Mouse (Mus musculus) stomach, embryonic 16.5 days (tissue): Measurements from ENCODE around the gene Card19. TPM values are rescaled to one million over a fixed set of nuclear protein-coding genes. Genes with fewer than 3 reads are reported as not detected.
A peak's percentile ranks its signal among the peaks of the same experiment; 100 is the strongest.

Experiments used
- ATAC-seq: fragments of 200-750 bp; cut with Nextera tagmentation; 2 replicates; pipeline ENCODE4 v1.8.0; 2017; ENCODE audit warnings: moderate number of reproducible peaks, moderate TSS enrichment; ENCODE audit not compliant: insufficient read depth, low FRiP score
- H3K27ac ChIP-seq: fragments of 300-500 bp; sonication (generic); 2 replicates; pipeline ENCODE4 v1.5.1; 2014; ENCODE audit warnings: low read length
- H3K27me3 ChIP-seq: fragments of 300-500 bp; sonication (generic); 2 replicates; pipeline ENCODE4 v1.6.1; 2014; ENCODE audit warnings: low read length, control low read depth, mixed read lengths; ENCODE audit not compliant: control insufficient read depth, insufficient read depth
- H3K36me3 ChIP-seq: fragments of 300-500 bp; sonication (generic); 2 replicates; pipeline ENCODE4 v1.6.1; 2014; ENCODE audit warnings: low read length; ENCODE audit not compliant: control insufficient read depth, insufficient read depth
- H3K4me1 ChIP-seq: fragments of 300-500 bp; sonication (generic); 2 replicates; pipeline ENCODE4 v1.6.1; 2014; ENCODE audit warnings: low read length, control low read depth, mixed read lengths; ENCODE audit not compliant: control insufficient read depth, insufficient read depth
- H3K4me2 ChIP-seq: fragments of 300-500 bp; sonication (generic); 2 replicates; pipeline ENCODE4 v1.6.1; 2014; ENCODE audit warnings: low read depth, low read length, mixed read lengths
- H3K4me3 ChIP-seq: fragments of 300-500 bp; sonication (generic); replicated peaks from 2 replicates; pipeline ENCODE4 v1.5.1; 2014; ENCODE audit warnings: mild to moderate bottlenecking, low read length
- H3K9ac ChIP-seq: fragments of 300-500 bp; sonication (generic); 2 replicates; pipeline ENCODE4 v1.6.1; 2014; ENCODE audit warnings: low read length
- H3K9me3 ChIP-seq: fragments of 300-500 bp; sonication (generic); replicated peaks from 2 replicates; pipeline ENCODE4 v1.6.1; 2016; ENCODE audit warnings: low read length, control low read depth; ENCODE audit not compliant: control insufficient read depth
- WGBS: fragments of 180-500 bp; shearing (Covaris S2); extraction: QIAGEN DNeasy Blood & Tissue Kit; methylation state at CpG from one replicate; pipeline ENCODE4 v1.1.7; 2014; 5-methylcytosine and 5-hydroxymethylcytosine counted together
- polyA plus RNA-seq: library from polyadenylated mRNA; unstranded; fragments of >200 nt; fragmentation: Nextera tagmentation; extraction: Ambion mirVana; gene quantifications from 2 replicates; pipeline ENCODE4 v1.2.1, GENCODE M21; 2015

The Card19 gene
- polyA plus RNA-seq, 1 experiment from 2014 or later: 56.4 TPM

DNA sequence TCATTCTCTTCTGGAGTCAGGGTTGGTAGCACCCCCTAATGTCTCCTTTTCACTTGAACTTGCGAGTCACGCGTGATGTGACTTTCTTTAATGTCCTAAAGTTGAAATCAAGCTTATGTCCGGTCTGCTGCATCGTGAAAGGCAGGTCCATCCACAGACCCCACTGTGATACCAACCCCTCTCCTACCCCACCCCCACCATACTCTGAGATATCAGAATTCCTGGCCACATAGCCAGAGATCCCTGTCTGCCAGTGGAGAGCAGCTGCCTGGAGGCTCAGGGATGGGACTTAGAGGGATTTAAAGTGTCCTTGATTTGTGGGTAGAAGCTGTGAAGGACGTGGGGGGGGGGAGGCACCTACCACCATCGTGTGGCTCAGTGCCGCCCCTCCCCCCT is 32.6 kb upstream of the Card19 start, which contains the start of gene Susd3:
Gene Susd3 (minus strand): TSS at position 240 of the 396 bp plus-strand sequence.
- Histone ChIP-seq H3K4me3 (peak within 1 kb of the TSS; percentile 45), H3K9ac (peak within 1 kb of the TSS; percentile 54; the same call in 1 of the 2 replicates), H3K9me3 (no peaks in the 10 kb centered on the region), H3K27me3 (peaks cover 16% of the 10 kb centered on the region), H3K36me3 (no peaks in the 10 kb centered on the region), H3K4me1 (peaks cover 5% of the 10 kb centered on the region; the same call in 1 of the 2 replicates), H3K4me2 (peak within 1 kb of the TSS; percentile 71), H3K27ac (no peak within 1 kb of the TSS)
- 14% methylated on average over 7 of the region's 8 CpGs for WGBS
- ATAC-seq: no peak

GRCm38 (mm10) chr13:49247740-49248466 is 32.1 kb upstream of the Card19 start:
- no peaks in the 10 kb centered on the region for H3K36me3 ChIP-seq
- WGBS: 2% methylated on average over 58 of the region's 58 CpGs
- peaks cover 16% of the 10 kb centered on the region for H3K27me3 ChIP-seq
- peak; percentile 53 for ATAC-seq
- no peak overlapping the region for H3K27ac ChIP-seq
- H3K4me2 ChIP-seq: peak overlapping the region; percentile 71
- peak overlapping the region; percentile 45 for H3K4me3 ChIP-seq
- peaks cover 5% of the 10 kb centered on the region; the same call in 1 of the 2 replicates for H3K4me1 ChIP-seq
- no peaks in the 10 kb centered on the region for H3K9me3 ChIP-seq
- H3K9ac ChIP-seq: peak overlapping the region; percentile 54; the same call in 1 of the 2 replicates

DNA sequence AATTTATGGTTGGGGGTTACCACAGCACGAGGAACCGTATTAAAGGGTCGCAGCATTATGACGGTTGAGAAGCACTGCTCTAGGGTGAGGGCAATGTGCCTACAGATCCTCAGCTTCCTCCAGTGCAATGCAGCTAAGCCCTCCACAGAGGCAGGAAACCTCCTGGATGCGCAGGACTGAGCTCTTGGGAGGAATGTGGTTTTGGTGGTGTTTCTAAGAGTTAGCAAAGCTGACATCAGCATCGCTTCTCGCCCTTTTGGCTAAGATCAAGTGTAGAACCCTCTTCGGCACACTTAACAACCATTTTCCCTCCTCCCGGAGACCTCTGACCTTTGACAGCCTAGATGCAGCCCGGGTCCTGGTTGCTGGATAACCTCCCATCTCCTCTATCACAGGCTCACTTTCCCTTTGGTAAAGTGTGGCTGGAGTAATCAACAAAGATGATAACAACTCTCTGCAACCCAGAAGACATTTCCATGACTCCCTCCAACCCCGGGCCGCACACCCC is 31.4 kb upstream of the Card19 start:
- H3K36me3 ChIP-seq: no peaks in the 10 kb centered on the region
- no peak overlapping the region; the same call in 1 of the 2 replicates for H3K9ac ChIP-seq
- H3K4me2 ChIP-seq: peak overlapping the region; percentile 71
- H3K4me1 ChIP-seq: peaks cover 5% of the 10 kb centered on the region; the same call in 1 of the 2 replicates
- 38% methylated on average over 12 of the region's 12 CpGs for WGBS
- ATAC-seq: no peak
- H3K9me3 ChIP-seq: no peaks in the 10 kb centered on the region
- H3K27me3 ChIP-seq: peaks cover 16% of the 10 kb centered on the region
- peak overlapping the region; percentile 45 for H3K4me3 ChIP-seq
- no peak overlapping the region for H3K27ac ChIP-seq

DNA sequence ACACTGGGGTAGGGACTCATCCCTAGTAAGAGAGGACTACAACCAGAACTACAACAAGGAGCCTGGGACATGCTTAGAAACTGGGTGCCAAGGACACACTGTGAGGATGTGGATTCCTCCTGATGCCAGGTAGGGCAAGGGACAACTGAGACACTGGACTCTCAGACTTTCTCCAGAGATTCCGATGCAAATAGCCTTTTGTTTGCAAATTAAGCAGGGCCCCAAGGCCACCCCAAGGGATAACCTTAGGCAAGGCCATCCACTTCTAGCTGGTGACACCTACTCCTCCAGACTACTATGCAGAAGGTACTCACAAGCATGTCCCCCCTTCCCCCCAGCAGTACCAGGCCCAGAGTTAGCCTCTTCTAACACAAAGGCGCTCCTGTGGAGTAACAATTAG is 30.8 kb upstream of the Card19 start:
- 69% methylated on average over 2 of the region's 2 CpGs for WGBS
- Histone ChIP-seq H3K27me3 (peaks cover 16% of the 10 kb centered on the region), H3K9me3 (no peaks in the 10 kb centered on the region), H3K4me3 (no peak overlapping the region), H3K36me3 (no peaks in the 10 kb centered on the region), H3K9ac (no peak overlapping the region), H3K27ac (no peak overlapping the region), H3K4me1 (peaks cover 5% of the 10 kb centered on the region; the same call in 1 of the 2 replicates), H3K4me2 (no peak overlapping the region)
- ATAC-seq: no peak

DNA sequence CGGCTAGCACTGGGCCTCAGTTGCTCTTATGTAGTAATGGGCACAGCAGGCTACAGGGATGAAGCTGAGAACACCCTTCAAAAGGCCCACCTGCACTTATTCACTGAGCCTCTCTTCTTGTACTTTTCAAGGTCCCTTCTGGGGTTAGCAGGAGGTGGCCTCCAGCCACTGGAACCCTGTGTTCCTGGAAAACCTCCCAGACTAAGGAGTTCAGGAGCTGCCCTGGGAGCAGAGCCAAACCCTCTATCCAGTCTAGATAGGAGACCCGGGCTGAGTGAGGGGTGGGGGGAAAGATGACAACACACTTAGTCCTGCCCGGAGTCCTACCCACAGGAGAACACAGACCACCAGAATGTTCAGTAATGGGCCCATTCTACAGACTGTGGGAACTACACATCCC is 30.2 kb upstream of the Card19 start:
- H3K4me2 ChIP-seq: no peak overlapping the region
- no peak overlapping the region for H3K27ac ChIP-seq
- H3K4me3 ChIP-seq: no peak overlapping the region
- no peaks in the 10 kb centered on the region for H3K9me3 ChIP-seq
- peaks cover 16% of the 10 kb centered on the region for H3K27me3 ChIP-seq
- no peak overlapping the region for H3K9ac ChIP-seq
- no peak for ATAC-seq
- 71% methylated on average over 3 of the region's 3 CpGs for WGBS
- peaks cover 5% of the 10 kb centered on the region; the same call in 1 of the 2 replicates for H3K4me1 ChIP-seq
- no peaks in the 10 kb centered on the region for H3K36me3 ChIP-seq

DNA sequence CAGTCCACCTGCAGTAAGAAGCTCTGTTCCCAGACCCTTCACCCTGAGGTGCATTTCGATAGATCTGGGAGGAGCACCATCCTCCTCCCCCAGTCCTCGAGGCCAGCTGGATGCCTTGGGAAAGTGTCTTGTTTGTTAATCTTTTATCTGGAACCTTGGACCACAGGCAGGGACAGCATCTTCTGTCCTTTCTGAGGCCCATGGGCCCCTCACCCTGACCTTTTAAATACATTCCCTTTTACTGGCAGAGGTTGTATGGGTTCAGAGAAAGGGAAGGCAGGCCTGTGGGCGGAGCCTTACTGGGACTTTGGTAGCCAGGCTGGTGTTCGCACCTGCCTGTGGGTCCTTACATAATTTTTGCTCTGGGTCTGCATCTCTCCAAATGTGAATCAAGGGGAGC is 29.4 kb upstream of the Card19 start:
- 61% methylated on average over 4 of the region's 4 CpGs for WGBS
- Histone ChIP-seq H3K27me3 (peaks cover 16% of the 10 kb centered on the region), H3K4me2 (no peak overlapping the region), H3K27ac (no peak overlapping the region), H3K9ac (no peak overlapping the region), H3K4me3 (no peak overlapping the region), H3K9me3 (no peaks in the 10 kb centered on the region), H3K4me1 (peaks cover 5% of the 10 kb centered on the region; the same call in 1 of the 2 replicates), H3K36me3 (no peaks in the 10 kb centered on the region)
- ATAC-seq: no peak

GRCm38 (mm10) chr13:49243492-49243891 is 27.7 kb upstream of the Card19 start:
- WGBS: 91% methylated on average over 2 of the region's 2 CpGs
- Histone ChIP-seq H3K27me3 (peaks cover 16% of the 10 kb centered on the region), H3K4me2 (no peak overlapping the region), H3K27ac (no peak overlapping the region), H3K4me1 (peaks cover 4% of the 10 kb centered on the region; the same call in 1 of the 2 replicates), H3K4me3 (no peak overlapping the region), H3K36me3 (no peaks in the 10 kb centered on the region), H3K9ac (no peak overlapping the region), H3K9me3 (no peaks in the 10 kb centered on the region)
- no peak for ATAC-seq

GRCm38 (mm10) chr13:49242321-49243065 is 26.7 kb upstream of the Card19 start:
- no peak overlapping the region for H3K4me3 ChIP-seq
- no peak overlapping the region for H3K9ac ChIP-seq
- no peak overlapping the region for H3K4me2 ChIP-seq
- H3K27ac ChIP-seq: no peak overlapping the region
- H3K9me3 ChIP-seq: no peaks in the 10 kb centered on the region
- ATAC-seq: peak; percentile 19; the same call in 1 of the 2 replicates
- no peaks in the 10 kb centered on the region for H3K4me1 ChIP-seq
- peaks cover 10% of the 10 kb centered on the region for H3K27me3 ChIP-seq
- H3K36me3 ChIP-seq: no peaks in the 10 kb centered on the region
- WGBS: 68% methylated on average over 9 of the region's 9 CpGs

DNA sequence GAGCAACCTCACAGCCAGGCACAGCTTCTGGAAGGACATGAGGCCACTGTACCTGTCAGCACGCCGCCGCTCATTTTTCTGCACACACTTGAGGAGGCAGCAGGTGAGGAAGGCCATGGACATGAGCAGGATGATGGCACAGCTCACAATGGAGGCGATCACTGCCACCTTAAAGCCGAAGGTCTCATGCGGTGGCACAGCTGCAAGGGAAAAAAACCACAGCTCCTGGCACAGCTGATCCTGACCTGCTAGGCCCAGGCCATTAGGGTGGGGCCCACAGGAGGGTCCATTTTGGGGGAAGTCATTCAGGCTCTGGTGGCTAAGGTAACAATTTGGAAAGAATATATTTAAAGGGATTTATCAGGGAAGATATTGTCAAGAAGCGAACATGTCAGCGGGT is 22.9 kb upstream of the Card19 start:
- H3K9me3 ChIP-seq: no peaks in the 10 kb centered on the region
- no peak overlapping the region for H3K4me2 ChIP-seq
- 93% methylated on average over 8 of the region's 8 CpGs for WGBS
- no peaks in the 10 kb centered on the region for H3K36me3 ChIP-seq
- no peak overlapping the region for H3K9ac ChIP-seq
- ATAC-seq: no peak
- H3K27me3 ChIP-seq: no peaks in the 10 kb centered on the region
- H3K4me3 ChIP-seq: no peak overlapping the region
- no peak overlapping the region for H3K27ac ChIP-seq
- H3K4me1 ChIP-seq: no peaks in the 10 kb centered on the region
